Mouse (Mus musculus) E14TG2a.4 (cell line): ENCODE measurements around the gene Slco1c1.

Experiments used
- CTCF ChIP-seq: conservative IDR thresholded peaks from 2 replicates; pipeline ENCODE4 v1.5.1; 2014; ENCODE audit warnings: low read length
- NANOG ChIP-seq: IDR thresholded peaks from 2 replicates; pipeline ENCODE4 v1.6.1; 2014; ENCODE audit warnings: borderline replicate concordance, low read length, mixed read lengths
- POU5F1 ChIP-seq: IDR thresholded peaks from 2 replicates; pipeline ENCODE4 v1.6.1; 2014; ENCODE audit warnings: low read length, borderline replicate concordance

- no peak for TF ChIP-seq CTCF
- no peak for TF ChIP-seq NANOG
- no peak for TF ChIP-seq POU5F1
Observed at GRCm38 (mm10) chr6:141485302-141486021, 38.7 kb upstream of the Slco1c1 start.
